Comparison of ENCODE assay signal across 9 mouse cellular contexts in genomic region chr7:139441761-139442211, GRCm38 (mm10). TPM values are rescaled to one million over a fixed set of nuclear protein-coding genes. Genes with fewer than 3 reads are reported as not detected.
DNase-seq lines count a peak whose midpoint lies in the region; ATAC-seq and TF ChIP-seq lines count a peak whose summit lies in the region.
"Had no signal": no experiment of that assay in that cellular context is flagged by ENCODE, and none has a peak within 500 bp of the region (broad histone marks: within the 10 kb centered on the region; RNA-seq: fewer than 3 reads in every experiment).

No protein-coding gene starts in this region.

- DNase-seq in hindbrain, embryonic 10.5 days (ENCODE audit: low spot score), result no peak
- DNase-seq in hindbrain, embryonic 14.5 days (ENCODE audit: low spot score), result no peak
- DNase-seq in adrenal gland, postnatal 36 days, result peak; percentile 56 to 63
- no peak for DNase-seq in liver, postnatal 0 days
- DNase-seq in embryo, embryonic 11 days, result no peak
- no peak for DNase-seq in Muller cell, postnatal 12 days (ENCODE audit: inconsistent ontology term)
- DNase-seq in embryo, embryonic 10.5 days (ENCODE audit: low spot score), result no peak

- TF ChIP-seq CTCF in liver, postnatal 0 days (IDR thresholded peaks at IDR 0.05; ENCODE audit: low read depth), result peak; percentile 23; the same call in 1 of the 2 replicates

- no peaks in the 10 kb centered on the region for H3K9me3 ChIP-seq in hindbrain, embryonic 10.5 days
- no peaks in the 10 kb centered on the region for H3K9me3 ChIP-seq in hindbrain, embryonic 14.5 days (ENCODE audit: control insufficient read depth, low read length)
- H3K9me3 ChIP-seq in heart, embryonic 11.5 days (replicated peaks; ENCODE audit: control insufficient read depth, low read length), result no peaks in the 10 kb centered on the region
- H3K9me3 ChIP-seq in liver, postnatal 0 days (ENCODE audit: low read length), result no peaks in the 10 kb centered on the region

- no peak overlapping the region for H3K4me3 ChIP-seq in hindbrain, embryonic 10.5 days
- H3K4me3 ChIP-seq in hindbrain, embryonic 14.5 days (replicated peaks; ENCODE audit: low read length), result no peak overlapping the region
- H3K4me3 ChIP-seq in heart, embryonic 11.5 days (ENCODE audit: low read depth, low read length), result no peak overlapping the region
- H3K4me3 ChIP-seq in liver, postnatal 0 days (ENCODE audit: low read depth, low read length), result no peak overlapping the region

- no peak overlapping the region for H3K4me2 ChIP-seq in hindbrain, embryonic 14.5 days (replicated peaks)
- H3K4me2 ChIP-seq in heart, embryonic 11.5 days, result no peak overlapping the region
- H3K4me2 ChIP-seq in liver, postnatal 0 days (ENCODE audit: low read depth, low read length), result peak overlapping the region; percentile 42; the same call in 1 of the 2 replicates

- no peak for TF ChIP-seq EP300 in liver, postnatal 0 days (IDR thresholded peaks at IDR 0.05; ENCODE audit: low read depth)

- H3K4me1 ChIP-seq in hindbrain, embryonic 10.5 days (replicated peaks), result peaks cover 47% of the 10 kb centered on the region
- peaks cover 18% of the 10 kb centered on the region; the same call in 1 of the 2 replicates for H3K4me1 ChIP-seq in hindbrain, embryonic 14.5 days (replicated peaks; ENCODE audit: control insufficient read depth, insufficient read depth, low read length)
- H3K4me1 ChIP-seq in heart, embryonic 11.5 days (ENCODE audit: control insufficient read depth, insufficient read depth, low read length), result peaks cover 54% of the 10 kb centered on the region
- H3K4me1 ChIP-seq in liver, postnatal 0 days (ENCODE audit: insufficient read depth), result peaks cover 9% of the 10 kb centered on the region

- H3K27ac ChIP-seq in hindbrain, embryonic 10.5 days, result peak overlapping the region; percentile 24
- H3K27ac ChIP-seq in hindbrain, embryonic 14.5 days, result no peak overlapping the region
- no peak overlapping the region for H3K27ac ChIP-seq in heart, embryonic 11.5 days (ENCODE audit: low read depth, low read length)
- H3K27ac ChIP-seq in liver, postnatal 0 days (ENCODE audit: low read depth), result no peak overlapping the region

- 81% methylated on average over 10 of the region's 10 CpGs for WGBS in hindbrain, embryonic 10.5 days
- WGBS in hindbrain, embryonic 14.5 days, result 70% methylated on average over 10 of the region's 10 CpGs
- WGBS in heart, embryonic 11.5 days (ENCODE audit: insufficient replicate concordance), result 47% methylated on average over 10 of the region's 10 CpGs
- WGBS in liver, postnatal 0 days (ENCODE audit: insufficient replicate concordance), result 48% methylated on average over 10 of the region's 10 CpGs

- no peak overlapping the region for H3K9ac ChIP-seq in hindbrain, embryonic 14.5 days
- H3K9ac ChIP-seq in heart, embryonic 11.5 days (ENCODE audit: low read depth, low read length), result peak overlapping the region; percentile 19; the same call in 1 of the 2 replicates
- no peak overlapping the region for H3K9ac ChIP-seq in liver, postnatal 0 days (replicated peaks)

- no peaks in the 10 kb centered on the region for H3K27me3 ChIP-seq in hindbrain, embryonic 10.5 days (ENCODE audit: insufficient read depth, poor library complexity, severe bottlenecking)
- no peaks in the 10 kb centered on the region for H3K27me3 ChIP-seq in hindbrain, embryonic 14.5 days (ENCODE audit: control insufficient read depth, insufficient read depth, low read length)
- H3K27me3 ChIP-seq in heart, embryonic 11.5 days (ENCODE audit: control insufficient read depth, insufficient read depth, low read length), result no peaks in the 10 kb centered on the region
- H3K27me3 ChIP-seq in liver, postnatal 0 days (ENCODE audit: insufficient read depth, low read length), result no peaks in the 10 kb centered on the region
- H3K27me3 ChIP-seq: CH12.LX had no signal

- H3K36me3 ChIP-seq in hindbrain, embryonic 10.5 days, result no peaks in the 10 kb centered on the region
- no peaks in the 10 kb centered on the region for H3K36me3 ChIP-seq in hindbrain, embryonic 14.5 days (replicated peaks; ENCODE audit: control insufficient read depth, insufficient read depth)
- no peaks in the 10 kb centered on the region for H3K36me3 ChIP-seq in heart, embryonic 11.5 days (ENCODE audit: control insufficient read depth, insufficient read depth, low read length)
- H3K36me3 ChIP-seq in liver, postnatal 0 days (replicated peaks; ENCODE audit: insufficient read depth, low read length), result no peaks in the 10 kb centered on the region

- ATAC-seq in hindbrain, embryonic 14.5 days (ENCODE audit: low FRiP score), result no peak
- ATAC-seq in heart, embryonic 11.5 days (replicated peaks; ENCODE audit: insufficient number of reproducible peaks, low FRiP score, low TSS enrichment), result peak; percentile 67; the same call in 1 of the 2 replicates
- ATAC-seq in liver, postnatal 0 days, result no peak

RNA-seq across cellular contexts. Expression of gene Inpp5a, which starts 52.9 kb away (rescaled TPM):
- polyA plus RNA-seq in hindbrain, embryonic 10.5 days (2016; fragmentation: Nextera tagmentation; extraction: Ambion mirVana), result 17.9 and 19.0 TPM in 2 replicates
- polyA plus RNA-seq in hindbrain, embryonic 14.5 days (2014; fragmentation: Nextera tagmentation; extraction: Ambion mirVana), result 28.1 and 34.1 TPM in 2 replicates
- total RNA-seq in adrenal gland, postnatal 36 days (2021), result 10 to 100 TPM; 84.4 to 85.9 TPM
- polyA plus RNA-seq in heart, embryonic 11.5 days (2014; fragmentation: Nextera tagmentation; extraction: Ambion mirVana), result 69.8 and 74.4 TPM in 2 replicates
- polyA plus RNA-seq in liver, postnatal 0 days (2015; fragmentation: Nextera tagmentation; extraction: Ambion mirVana), result 6.0 and 6.9 TPM in 2 replicates

Comparison
In these comparisons a context has a peak if more than half of its experiments do, and no peak if none do; other contexts are left out.
1. DNase-seq: peak in adrenal gland, postnatal 36 days (2 of 2); none in hindbrain, embryonic 10.5 days (single experiment), hindbrain, embryonic 14.5 days (single experiment), liver, postnatal 0 days (single experiment), embryo, embryonic 11 days (single experiment), Muller cell, postnatal 12 days (single experiment) and embryo, embryonic 10.5 days (single experiment).